Mouse (Mus musculus): ENCODE results near the gene Fam89a.

GRCm38 (mm10) chr8:124754792-124755190 lies 3.2 kb upstream of the Fam89a start:
- TF ChIP-seq POLR2A (IDR thresholded peaks at IDR 0.05; ENCODE audit: extremely low read depth, insufficient read depth, low read length): no peak
- TF ChIP-seq CTCF (IDR thresholded peaks at IDR 0.05; ENCODE audit: low read depth, low read length): no peak

Data from liver, adult 2 months (tissue).